Mouse (Mus musculus) left cerebral cortex, postnatal 10 days (tissue): ENCODE measurements around the gene Smo. TPM values are rescaled to one million over a fixed set of nuclear protein-coding genes. Genes with fewer than 3 reads are reported as not detected.
"Not testable (repeated sequence)": the region's sequence is repeated elsewhere in the genome, so short reads cannot be mapped to it uniquely, and the experiment has no call there.

Source experiments
- DNase-seq, 2 experiments: peaks; one replicate each; pipeline ENCODE4 v3.0.0; 2021 to 2022; ENCODE audit warnings: low spot score in 2 of 2, mixed read lengths in 1 of 2; ENCODE audit errors: extremely low spot score in 1 of 2
- intact Hi-C: fragments of 180-260 bp; cut with DNase I; formaldehyde crosslinking; loops from one replicate; pipeline ENCODE4 v1.15.1; 2025
- total RNA-seq, 2 experiments: library from RNA; stranded (reverse); gene quantifications; 2 replicates each; pipeline ENCODE4 v1.2.3; 2021

Gene Smo
- total RNA-seq, 2 experiments from 2014 or later: 10.6 to 11.3 TPM

DNA sequence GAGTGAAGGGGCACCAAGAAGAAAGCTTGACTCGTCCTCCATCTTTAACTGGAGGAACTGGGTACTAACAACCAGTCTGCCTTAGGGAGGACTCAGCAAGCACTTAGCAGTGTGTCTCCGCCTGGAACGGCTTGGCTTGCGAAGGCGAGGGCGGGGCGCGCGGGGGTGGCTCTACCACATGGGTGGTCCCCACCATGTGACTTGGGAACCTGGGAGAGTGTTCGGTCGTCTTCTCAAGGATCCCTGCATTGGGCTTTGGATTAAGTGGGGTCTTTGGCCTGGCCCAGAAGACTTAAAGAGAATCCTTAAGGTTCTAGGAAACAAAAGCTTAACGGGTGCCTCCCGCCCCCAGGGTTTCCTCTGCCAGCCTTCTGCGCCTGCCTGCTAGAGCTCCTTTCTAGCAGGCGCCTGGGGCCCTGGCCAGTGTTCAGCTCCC, 16.4 kb upstream of the Smo start:
- peak; percentile 54 to 82 for DNase-seq
- intact Hi-C loops: no loop called here

DNA sequence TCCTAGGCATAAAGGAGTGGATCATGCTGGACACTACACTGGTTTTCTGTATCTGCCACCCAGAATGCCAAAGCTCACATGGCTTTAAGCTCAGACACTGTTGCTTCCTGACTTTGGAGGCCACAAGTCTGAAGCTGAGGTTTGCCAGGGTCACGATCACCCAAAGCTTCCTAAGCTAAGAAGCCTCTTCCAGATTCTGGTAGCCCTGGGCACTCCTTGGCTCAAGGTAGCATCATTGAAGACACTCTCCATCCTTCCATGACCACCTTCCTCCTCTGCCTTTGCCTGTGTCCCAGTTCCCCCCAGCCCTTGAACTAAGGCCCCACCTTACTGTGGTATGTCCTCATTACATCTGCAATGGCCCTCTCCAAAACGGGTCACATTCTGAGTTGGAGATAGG, 13.4 kb upstream of the Smo start:
- intact Hi-C loops: no loop called here
- DNase-seq: no peak

DNA sequence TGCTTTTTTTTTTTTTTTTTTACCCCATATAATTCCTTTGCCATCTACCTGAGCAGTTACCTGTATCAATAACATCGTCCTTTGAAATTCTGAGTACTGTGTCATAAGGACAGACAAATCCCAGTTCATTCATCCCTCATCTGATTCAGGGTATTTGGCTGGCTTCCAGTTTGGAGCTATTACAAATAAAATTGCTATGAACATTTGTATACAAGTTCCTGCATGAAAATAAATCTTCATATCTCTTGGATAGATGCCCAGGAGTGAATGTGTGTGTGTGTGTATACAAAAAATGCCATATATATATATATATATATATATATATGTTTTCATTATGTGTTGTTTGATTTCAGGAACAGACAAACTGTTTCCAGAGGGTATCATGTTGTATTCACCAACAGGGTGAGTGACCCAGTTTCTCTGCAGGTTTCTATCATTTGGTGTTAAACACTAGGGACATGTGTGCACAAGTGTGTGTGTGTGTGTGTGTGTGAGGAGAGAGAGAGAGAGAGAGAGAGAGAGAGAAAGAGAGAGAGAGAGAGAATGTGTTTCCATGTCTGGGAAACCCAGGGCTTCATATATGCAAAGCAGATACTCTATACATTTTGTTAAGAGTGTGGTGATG, 8.6 kb upstream of the Smo start:
- no peak for DNase-seq
- intact Hi-C loops: no loop called here

DNA sequence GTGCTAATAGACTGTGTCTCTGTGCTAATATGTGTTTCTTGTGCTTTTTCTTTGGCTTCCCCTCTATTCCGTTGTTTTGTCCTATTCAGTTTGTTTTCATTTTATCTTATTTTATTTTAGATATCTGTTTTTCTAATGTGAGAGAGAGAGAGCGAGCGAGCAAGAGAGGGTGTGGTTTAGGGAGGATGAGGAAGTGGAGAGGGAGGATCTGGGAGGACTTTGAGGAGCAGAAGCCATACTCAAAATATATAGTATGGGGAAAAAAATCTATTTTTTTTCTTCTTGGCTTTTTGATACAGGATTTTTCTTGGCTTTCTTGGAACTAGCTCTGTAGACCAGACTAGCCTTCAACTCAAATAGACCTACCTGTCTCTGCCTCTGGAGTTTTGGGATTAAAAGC, 7.3 kb upstream of the Smo start:
- intact Hi-C loops: no loop called here
- no peak for DNase-seq

DNA sequence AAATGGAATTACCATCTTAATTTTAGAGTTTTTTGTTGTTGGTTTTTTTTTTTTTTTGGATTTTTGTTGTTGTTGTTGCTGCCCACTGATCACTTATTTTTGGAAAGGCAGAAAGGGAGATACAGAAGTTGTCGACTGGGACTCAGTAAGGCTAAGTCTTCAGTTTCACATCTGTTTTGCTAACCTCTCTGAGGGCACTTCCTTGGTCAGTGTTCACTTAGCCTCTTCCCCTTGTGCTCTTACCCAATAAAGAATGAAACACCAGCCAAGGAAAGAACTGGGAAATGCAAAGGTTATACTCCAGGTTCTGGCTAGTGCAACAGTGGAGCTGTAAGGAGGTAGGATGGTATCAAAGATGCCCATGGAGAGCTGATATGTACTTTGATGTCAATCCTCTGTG, 5.8 kb upstream of the Smo start:
- intact Hi-C loops: no loop called here
- no peak for DNase-seq

DNA sequence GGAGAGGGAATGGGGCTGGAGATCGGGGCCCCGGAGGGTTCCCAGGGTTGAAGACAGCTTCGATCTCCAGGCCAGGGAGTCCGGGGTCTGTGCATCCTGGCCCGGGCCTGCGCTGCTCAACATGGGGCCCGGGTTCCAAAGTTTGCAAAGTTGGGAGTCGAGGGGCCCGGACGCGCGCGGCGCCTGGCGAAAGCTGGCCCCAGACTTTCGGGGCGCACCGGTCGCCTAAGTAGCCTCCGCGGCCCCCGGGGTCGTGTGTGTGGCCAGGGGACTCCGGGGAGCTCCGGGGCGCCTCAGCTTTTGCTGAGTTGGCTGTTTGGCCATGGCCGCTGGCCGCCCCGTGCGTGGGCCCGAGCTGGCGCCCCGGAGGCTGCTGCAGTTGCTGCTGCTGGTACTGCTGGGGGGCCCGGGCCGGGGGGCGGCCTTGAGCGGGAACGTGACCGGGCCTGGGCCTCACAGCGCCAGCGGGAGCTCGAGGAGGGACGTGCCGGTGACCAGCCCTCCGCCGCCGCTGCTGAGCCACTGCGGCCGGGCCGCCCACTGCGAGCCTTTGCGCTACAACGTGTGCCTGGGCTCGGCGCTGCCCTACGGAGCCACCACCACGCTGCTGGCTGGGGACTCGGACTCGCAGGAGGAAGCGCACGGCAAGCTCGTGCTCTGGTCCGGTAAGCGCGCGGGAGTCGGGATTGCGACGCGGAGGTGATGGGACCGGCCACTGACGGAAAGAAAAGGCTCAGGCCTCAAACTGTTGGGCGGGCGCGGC, 567 bp downstream of the Smo start:
- DNase-seq: peak in 1 of 2 experiments; percentile 74
- intact Hi-C loops: no loop called here

DNA sequence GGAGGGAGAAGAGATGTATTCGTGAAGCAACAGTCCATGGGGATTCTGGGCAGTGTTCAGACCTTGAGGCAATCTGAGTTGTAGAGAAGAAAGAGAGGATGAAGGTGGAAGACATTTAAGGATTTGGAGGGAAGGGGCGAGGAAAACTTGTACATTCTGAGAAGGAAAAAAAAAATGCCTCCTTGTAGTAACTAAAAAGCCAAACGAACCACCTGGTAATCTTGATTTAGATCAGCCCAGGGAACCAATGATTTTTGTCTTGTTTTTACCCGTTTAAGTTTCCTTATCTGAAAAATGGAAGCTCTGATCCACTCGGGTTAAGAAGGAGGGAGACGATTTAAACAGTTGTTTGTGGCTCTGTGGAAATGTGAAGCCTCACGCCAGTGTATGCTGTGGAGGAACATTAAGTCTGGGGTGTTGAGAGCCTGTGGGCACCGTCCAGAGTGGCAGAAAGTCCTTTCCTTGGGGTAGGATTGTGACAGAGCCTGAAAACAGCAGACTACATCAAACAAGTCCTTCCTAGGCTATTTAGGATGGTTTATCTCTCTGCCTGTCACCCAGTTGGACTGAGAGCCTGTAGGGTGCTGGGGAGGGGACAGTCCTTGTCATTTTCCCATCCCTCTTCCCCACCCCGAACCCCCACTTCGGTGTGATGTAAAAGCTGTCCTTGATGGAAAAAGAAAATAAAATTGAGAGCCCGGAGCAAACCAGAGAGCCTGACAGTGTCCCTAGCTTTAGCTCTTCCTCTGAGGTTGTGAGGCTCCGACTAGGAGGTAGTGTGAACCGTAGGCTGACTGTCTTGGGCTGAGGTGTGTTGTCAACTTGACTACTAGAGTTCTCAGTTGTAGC, 1.5 kb downstream of the Smo start:
- no peak for DNase-seq
- intact Hi-C loops: no loop called here

DNA sequence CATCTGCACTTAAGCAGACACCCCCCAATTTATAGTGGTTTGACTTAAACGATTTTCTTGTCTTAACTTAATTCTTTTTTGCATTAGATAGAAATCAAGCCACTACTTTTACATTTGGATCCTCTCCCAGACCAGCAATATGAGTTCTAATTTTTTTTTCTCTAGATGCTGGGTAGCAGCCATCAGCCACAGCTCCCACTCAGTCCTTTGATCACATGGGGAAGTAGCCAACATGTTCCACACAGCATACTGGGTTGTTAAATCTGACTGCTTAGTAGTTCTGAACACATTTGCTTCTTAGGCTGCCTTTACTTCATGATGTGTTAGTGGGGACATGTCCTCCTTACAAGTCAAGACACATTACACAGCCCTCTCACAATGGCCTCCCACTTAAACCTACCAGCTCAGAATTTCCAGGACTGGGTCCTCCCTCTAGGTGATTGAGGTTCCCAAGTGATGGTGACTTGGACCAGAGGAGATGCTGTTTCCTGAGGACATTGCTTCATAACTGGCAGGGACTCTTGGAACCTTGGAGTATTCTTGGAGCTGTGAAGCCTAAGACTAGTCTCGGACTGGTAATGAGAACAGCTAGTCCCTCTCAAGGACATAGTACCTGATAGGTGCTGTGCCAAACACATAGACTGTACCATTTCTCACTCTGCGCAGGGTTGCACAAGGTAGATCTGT, 16.3 kb downstream of the Smo start:
- intact Hi-C loops: no loop called here
- peak in 1 of 2 experiments; percentile 66 for DNase-seq

DNA sequence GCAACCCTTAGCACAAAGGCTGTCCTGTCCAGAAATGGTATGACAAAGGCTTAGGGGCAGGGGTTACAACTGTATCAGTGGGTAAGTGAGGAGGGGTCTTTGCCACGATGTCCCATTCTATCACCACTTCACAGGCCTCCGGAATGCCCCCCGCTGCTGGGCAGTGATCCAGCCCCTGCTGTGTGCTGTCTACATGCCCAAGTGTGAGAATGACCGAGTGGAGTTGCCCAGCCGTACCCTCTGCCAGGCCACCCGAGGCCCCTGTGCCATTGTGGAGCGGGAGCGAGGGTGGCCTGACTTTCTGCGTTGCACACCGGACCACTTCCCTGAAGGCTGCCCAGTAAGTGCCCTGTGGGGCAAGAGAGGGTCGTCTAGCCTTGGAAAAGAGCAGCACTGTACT, 18.0 kb downstream of the Smo start:
- no peak for DNase-seq
- intact Hi-C loops: no loop called here

DNA sequence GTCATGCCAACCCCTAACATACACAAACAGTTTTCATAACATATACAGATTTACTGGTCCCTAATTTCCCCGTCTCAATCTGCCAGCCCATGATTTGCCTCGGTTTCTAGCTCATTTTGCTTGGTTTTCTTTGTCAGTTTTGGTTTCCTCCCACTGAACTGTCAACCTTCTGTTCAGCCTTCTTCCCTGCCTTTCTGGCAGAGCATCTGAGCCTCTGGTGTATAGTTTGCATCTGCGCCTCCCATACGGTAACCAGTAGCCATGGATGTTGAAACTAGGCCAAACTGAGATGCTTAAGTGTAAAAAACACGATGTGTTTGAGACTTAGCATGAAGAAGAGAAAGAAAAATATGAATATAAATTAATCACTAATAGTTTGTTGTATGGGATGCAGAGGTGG, 20.7 kb downstream of the Smo start:
- intact Hi-C loops: loop anchor here (5.0 kb wide), 1 partner anchor 44 kb away; no protein-coding TSS in a partner anchor

DNA sequence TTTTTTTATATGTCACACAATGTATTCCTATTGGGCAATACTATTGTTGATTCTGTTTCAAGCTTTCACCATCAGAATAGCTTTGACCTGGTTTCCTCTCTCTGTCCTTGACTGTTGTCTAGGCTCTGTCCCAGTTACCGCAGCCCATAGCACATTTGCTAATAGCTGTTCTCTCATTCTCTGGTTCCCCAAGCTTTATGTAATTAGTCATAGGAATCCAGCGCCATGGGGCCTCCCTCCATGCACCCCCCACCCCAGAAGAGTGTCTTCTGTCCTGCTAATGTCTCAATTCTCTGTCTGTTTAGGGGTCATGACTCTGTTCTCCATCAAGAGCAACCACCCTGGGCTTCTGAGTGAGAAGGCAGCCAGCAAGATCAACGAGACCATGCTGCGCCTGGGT, 21.2 kb downstream of the Smo start:
- intact Hi-C loops: loop anchor here (5.0 kb wide), 1 partner anchor 44 kb away; no protein-coding TSS in a partner anchor
- DNase-seq: no peak

More for the DNA sequence above, 20.7 kb downstream of the Smo start:
- no peak for DNase-seq

DNA sequence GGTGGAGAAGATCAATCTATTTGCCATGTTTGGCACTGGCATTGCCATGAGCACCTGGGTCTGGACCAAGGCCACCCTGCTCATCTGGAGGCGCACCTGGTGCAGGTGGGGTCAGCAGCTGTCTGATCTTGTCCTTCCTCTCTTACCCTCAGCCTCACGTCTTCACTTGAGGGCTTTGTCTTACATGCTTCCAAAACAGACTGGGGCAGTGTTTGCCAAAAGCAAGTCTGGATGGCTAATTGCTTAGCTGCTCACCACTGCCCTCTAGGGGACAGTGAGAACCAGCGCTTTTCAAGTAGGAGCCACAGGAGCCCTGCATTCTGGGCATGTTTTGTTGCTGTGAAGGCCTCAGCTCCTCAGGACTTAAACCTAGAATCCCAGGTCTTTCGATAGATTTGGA, 23.1 kb downstream of the Smo start:
- DNase-seq: peak in 1 of 2 experiments; percentile 78
- intact Hi-C loops: loop anchor here (5.0 kb wide), 1 partner anchor 46 kb away; no protein-coding TSS in a partner anchor

DNA sequence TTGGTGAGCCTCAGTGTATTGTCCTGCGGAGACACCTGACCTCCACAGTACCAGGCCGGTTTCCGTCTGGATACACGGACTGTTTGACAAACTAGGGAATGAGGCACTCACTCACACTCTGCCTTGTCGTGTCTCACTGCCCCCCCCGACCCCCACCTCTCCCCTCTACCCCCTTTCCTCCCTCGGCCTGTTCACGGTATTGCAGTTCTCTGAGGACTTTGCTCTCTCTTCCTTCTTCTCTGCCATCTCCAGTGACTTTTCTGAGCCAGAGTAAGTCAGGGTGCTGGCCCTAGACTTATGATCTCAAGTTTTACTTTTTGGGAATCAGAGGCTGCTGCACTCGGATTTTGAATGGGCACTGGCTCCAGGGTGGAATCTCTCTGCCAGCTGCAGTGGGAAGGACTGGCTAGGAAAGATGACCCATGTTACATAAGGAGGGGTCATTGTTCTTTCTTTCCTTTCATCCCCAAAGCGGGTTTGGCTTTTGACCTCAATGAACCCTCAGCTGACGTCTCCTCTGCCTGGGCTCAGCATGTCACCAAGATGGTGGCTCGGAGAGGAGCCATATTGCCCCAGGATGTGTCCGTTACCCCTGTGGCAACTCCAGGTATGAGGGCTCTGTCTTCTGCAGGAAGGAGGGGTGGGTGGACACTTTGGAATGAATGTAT, 23.8 kb downstream of the Smo start:
- intact Hi-C loops: loop anchor here (5.0 kb wide), 1 partner anchor 47 kb away; no protein-coding TSS in a partner anchor

DNA sequence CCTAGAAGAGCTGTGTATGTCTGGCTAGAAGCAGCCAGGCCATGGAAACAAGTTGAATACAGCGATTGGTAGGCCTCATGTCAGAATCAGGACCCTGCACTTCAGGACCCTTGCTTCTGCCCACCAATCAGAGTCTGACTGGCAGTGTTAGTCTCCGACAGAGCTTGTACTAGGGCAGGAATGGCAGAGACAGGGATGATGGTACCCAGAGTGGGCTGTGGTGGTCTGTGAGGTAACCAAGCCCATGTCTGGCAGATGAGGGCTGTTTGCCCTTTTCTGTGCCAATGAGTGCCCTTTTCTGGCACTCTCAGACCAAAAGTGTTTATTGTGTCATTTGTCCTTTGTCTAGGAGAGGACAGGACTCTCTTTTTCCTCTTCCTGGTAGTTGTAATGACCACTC, 25.1 kb downstream of the Smo start:
- intact Hi-C loops, DNase-seq: not testable (repeated sequence)

More for the DNA sequence above, 23.8 kb downstream of the Smo start:
- DNase-seq: no peak

DNA sequence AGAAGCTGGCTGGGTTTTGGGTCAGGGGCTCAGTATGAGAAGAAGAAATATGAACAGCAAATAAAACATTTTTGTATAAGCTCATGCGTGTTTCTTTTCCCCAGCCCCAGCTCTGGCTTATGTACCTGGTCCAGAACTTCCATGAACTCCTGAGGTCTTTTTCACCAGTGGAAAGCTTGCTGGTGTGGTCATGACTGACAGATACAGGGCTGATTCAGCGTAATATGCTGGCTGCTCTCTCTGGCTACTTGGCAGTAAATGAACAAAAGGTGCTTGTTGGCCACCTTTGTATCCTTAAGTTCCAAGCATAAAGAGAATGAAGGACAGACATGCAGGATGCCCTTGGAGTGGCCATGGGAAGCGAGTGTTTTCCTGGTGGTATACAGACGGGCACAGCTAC, 26.0 kb downstream of the Smo start:
- intact Hi-C loops: no loop called here
- no peak for DNase-seq

DNA sequence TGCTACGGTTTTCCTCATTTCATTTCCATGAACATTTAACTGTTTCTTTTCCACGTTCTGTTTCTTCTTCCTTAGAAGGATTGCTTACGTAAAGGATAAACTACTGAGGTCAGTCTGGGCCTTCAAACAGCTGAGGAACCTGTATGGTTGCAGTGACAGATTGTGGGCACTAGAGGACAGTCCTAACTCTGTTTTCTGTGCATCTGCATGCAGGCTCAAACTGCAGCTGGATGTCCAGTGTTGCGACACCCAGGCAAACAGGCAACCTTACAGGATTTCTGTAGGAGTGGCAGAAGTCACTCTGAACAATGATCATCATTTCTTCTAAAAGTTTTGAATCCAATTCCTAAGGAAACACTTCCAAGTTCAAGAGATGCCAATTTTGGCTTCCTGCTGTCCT, 27.2 kb downstream of the Smo start:
- intact Hi-C loops: no loop called here
- DNase-seq: no peak

DNA sequence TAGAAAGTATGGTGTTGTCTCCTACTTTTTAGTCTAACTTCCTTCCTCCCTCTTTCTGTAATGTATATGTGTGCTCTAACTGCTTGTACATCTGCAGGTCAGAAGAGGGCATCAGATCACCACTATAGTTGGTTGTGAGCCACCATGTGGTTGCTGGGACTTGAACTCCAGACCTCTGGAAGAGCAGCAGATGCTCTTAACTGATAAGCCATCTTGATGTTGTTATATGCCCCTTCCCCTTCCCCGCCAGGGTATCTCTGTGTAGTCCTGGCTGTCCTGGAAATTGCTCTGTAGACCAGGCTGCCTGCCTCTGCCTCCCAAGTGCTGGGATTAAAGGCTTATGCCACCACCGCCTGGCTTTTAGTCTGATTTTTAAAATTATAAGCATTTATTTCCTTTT, 31.6 kb downstream of the Smo start:
- no peak for DNase-seq
- intact Hi-C loops: no loop called here
